Mouse (Mus musculus) heart, adult 2 months (tissue): ENCODE data around the gene Plod3.

ENCODE experiments used
- CTCF ChIP-seq: fragments of 200-600 bp; IDR thresholded peaks from 2 replicates; pipeline ENCODE4 v1.8.1; 2022; ENCODE audit warnings: antibody characterized with exemption, mild to moderate bottlenecking, moderate library complexity
- POLR2A ChIP-seq: fragments of 200-500 bp; IDR thresholded peaks from 2 replicates; pipeline ENCODE4 v1.6.1; 2011; ENCODE audit warnings: mild to moderate bottlenecking, low read depth, low read length, control low read depth; ENCODE audit not compliant: insufficient read depth

DNA sequence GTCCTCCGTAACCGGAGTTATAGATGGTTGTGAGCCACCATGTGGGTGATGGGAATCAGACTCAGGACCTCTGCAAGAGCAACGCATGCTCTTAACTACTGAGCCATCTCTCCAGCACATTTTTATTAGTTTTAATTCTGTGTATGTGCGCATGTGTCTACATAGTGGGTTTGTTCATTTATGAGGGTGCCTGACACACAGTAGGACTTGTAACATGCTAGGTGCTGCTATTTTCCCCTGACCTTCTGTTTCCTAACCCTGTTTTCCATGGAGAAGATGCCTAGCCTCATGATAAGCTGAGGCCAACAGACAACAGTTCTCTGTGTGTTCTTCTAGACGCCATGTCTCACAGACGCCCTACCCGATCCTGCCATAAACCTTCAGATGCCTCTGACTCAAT, 57.2 kb downstream of the Plod3 start:
- no peak for TF ChIP-seq CTCF
- no peak for TF ChIP-seq POLR2A
